Mouse (Mus musculus): ENCODE results near the gene Dusp10. TPM values are rescaled to one million over a fixed set of nuclear protein-coding genes. Genes with fewer than 3 reads are reported as not detected.

Gene Dusp10
- 0.85 TPM for polyA plus RNA-seq (2014; fragmentation: Illumina TruSeq; extraction: RNeasy Lipid Tissue Mini Kit (QIAGEN cat#74804); ENCODE audit: low read depth, low replicate concordance)

GRCm38 (mm10) chr1:184013106-184013505, at the start of gene Dusp10:
Gene Dusp10 (plus strand): TSS chr1:184013302.

GRCm38 (mm10) chr1:184034011-184034557, 21.0 kb downstream of the Dusp10 start, which contains the start of gene 1700056E22Rik:
Gene 1700056E22Rik (minus strand): TSS chr1:184034301.

Other genes starting within 250 kb of the Dusp10 start
- not detected for gene 1700056E22Rik, start 21.0 kb downstream of the Dusp10 start, polyA plus RNA-seq (2014; fragmentation: Illumina TruSeq; extraction: RNeasy Lipid Tissue Mini Kit (QIAGEN cat#74804); ENCODE audit: low read depth, low replicate concordance)